Mouse (Mus musculus): ENCODE data around the gene Stmn1. TPM values are rescaled to one million over a fixed set of nuclear protein-coding genes. Genes with fewer than 3 reads are reported as not detected.

The Stmn1 gene
- polyA plus RNA-seq, 1 experiment from 2014 or later: 991 TPM

GRCm38 (mm10) chr4:134450392-134451195 is 17.5 kb upstream of the Stmn1 start:
- peaks cover 24% of the 10 kb centered on the region for H3K27me3 ChIP-seq (ENCODE audit: control insufficient read depth, insufficient read depth, low read length)
- H3K27ac ChIP-seq (ENCODE audit: low read depth, low read length): no peak overlapping the region
- no peaks in the 10 kb centered on the region for H3K9me3 ChIP-seq (replicated peaks; ENCODE audit: control insufficient read depth, low read length)
- peak overlapping the region; percentile 53 for H3K4me2 ChIP-seq
- H3K9ac ChIP-seq (ENCODE audit: low read depth, low read length): peak overlapping the region; percentile 59; the same call in 1 of the 2 replicates
- H3K4me1 ChIP-seq (ENCODE audit: control insufficient read depth, insufficient read depth, low read length): peaks cover 23% of the 10 kb centered on the region
- no peak for ATAC-seq (replicated peaks; ENCODE audit: insufficient number of reproducible peaks, low FRiP score, low TSS enrichment)
- WGBS (ENCODE audit: insufficient replicate concordance): 20% methylated on average over 20 of the region's 20 CpGs
- H3K4me3 ChIP-seq (ENCODE audit: low read depth, low read length): peak overlapping the region; percentile 15; the same call in 1 of the 2 replicates
- no peaks in the 10 kb centered on the region for H3K36me3 ChIP-seq (ENCODE audit: control insufficient read depth, insufficient read depth, low read length)

GRCm38 (mm10) chr4:134451484-134451883 is 16.6 kb upstream of the Stmn1 start:
- Histone ChIP-seq H3K9ac (ENCODE audit: low read depth, low read length) (no peak overlapping the region), H3K27me3 (ENCODE audit: control insufficient read depth, insufficient read depth, low read length) (peaks cover 24% of the 10 kb centered on the region), H3K9me3 (replicated peaks; ENCODE audit: control insufficient read depth, low read length) (no peaks in the 10 kb centered on the region), H3K4me3 (ENCODE audit: low read depth, low read length) (no peak overlapping the region), H3K36me3 (ENCODE audit: control insufficient read depth, insufficient read depth, low read length) (no peaks in the 10 kb centered on the region), H3K4me1 (ENCODE audit: control insufficient read depth, insufficient read depth, low read length) (peaks cover 20% of the 10 kb centered on the region), H3K27ac (ENCODE audit: low read depth, low read length) (no peak overlapping the region), H3K4me2 (no peak overlapping the region; the same call in 1 of the 2 replicates)
- no peak for ATAC-seq (replicated peaks; ENCODE audit: insufficient number of reproducible peaks, low FRiP score, low TSS enrichment)
- 68% methylated on average over 9 of the region's 9 CpGs for WGBS (ENCODE audit: insufficient replicate concordance)

- Histone ChIP-seq H3K36me3 (ENCODE audit: control insufficient read depth, insufficient read depth, low read length) (no peaks in the 10 kb centered on the region), H3K4me3 (ENCODE audit: low read depth, low read length) (0 out of 2 replicates have a peak overlapping the region, but pooled peaks have one; percentile 8), H3K4me2 (peak overlapping the region; percentile 53), H3K27ac (ENCODE audit: low read depth, low read length) (no peak overlapping the region), H3K4me1 (ENCODE audit: control insufficient read depth, insufficient read depth, low read length) (peaks cover 19% of the 10 kb centered on the region; the same call in 1 of the 2 replicates), H3K27me3 (ENCODE audit: control insufficient read depth, insufficient read depth, low read length) (peaks cover 16% of the 10 kb centered on the region), H3K9me3 (replicated peaks; ENCODE audit: control insufficient read depth, low read length) (no peaks in the 10 kb centered on the region), H3K9ac (ENCODE audit: low read depth, low read length) (no peak overlapping the region)
- WGBS (ENCODE audit: insufficient replicate concordance): 28% methylated on average over 34 of the region's 34 CpGs
- no peak for ATAC-seq (replicated peaks; ENCODE audit: insufficient number of reproducible peaks, low FRiP score, low TSS enrichment)
Observed at GRCm38 (mm10) chr4:134453619-134454400, 14.3 kb upstream of the Stmn1 start.

GRCm38 (mm10) chr4:134455310-134455709 is 12.8 kb upstream of the Stmn1 start:
- Histone ChIP-seq H3K4me3 (ENCODE audit: low read depth, low read length) (no peak overlapping the region), H3K36me3 (ENCODE audit: control insufficient read depth, insufficient read depth, low read length) (no peaks in the 10 kb centered on the region), H3K9me3 (replicated peaks; ENCODE audit: control insufficient read depth, low read length) (no peaks in the 10 kb centered on the region), H3K27ac (ENCODE audit: low read depth, low read length) (no peak overlapping the region), H3K9ac (ENCODE audit: low read depth, low read length) (peak overlapping the region; percentile 6; the same call in 1 of the 2 replicates), H3K4me2 (no peak overlapping the region), H3K27me3 (ENCODE audit: control insufficient read depth, insufficient read depth, low read length) (peaks cover 9% of the 10 kb centered on the region), H3K4me1 (ENCODE audit: control insufficient read depth, insufficient read depth, low read length) (peaks cover 19% of the 10 kb centered on the region; the same call in 1 of the 2 replicates)
- ATAC-seq (replicated peaks; ENCODE audit: insufficient number of reproducible peaks, low FRiP score, low TSS enrichment): no peak
- WGBS (ENCODE audit: insufficient replicate concordance): 21% methylated on average over 6 of the region's 6 CpGs

- Histone ChIP-seq H3K27me3 (ENCODE audit: control insufficient read depth, insufficient read depth, low read length) (peaks cover 5% of the 10 kb centered on the region; the same call in 1 of the 2 replicates), H3K4me2 (no peak overlapping the region), H3K36me3 (ENCODE audit: control insufficient read depth, insufficient read depth, low read length) (no peaks in the 10 kb centered on the region), H3K4me3 (ENCODE audit: low read depth, low read length) (no peak overlapping the region), H3K9me3 (replicated peaks; ENCODE audit: control insufficient read depth, low read length) (no peaks in the 10 kb centered on the region), H3K4me1 (ENCODE audit: control insufficient read depth, insufficient read depth, low read length) (peaks cover 9% of the 10 kb centered on the region; the same call in 1 of the 2 replicates), H3K27ac (ENCODE audit: low read depth, low read length) (no peak overlapping the region), H3K9ac (ENCODE audit: low read depth, low read length) (no peak overlapping the region)
- 43% methylated on average over 7 of the region's 7 CpGs for WGBS (ENCODE audit: insufficient replicate concordance)
- no peak for ATAC-seq (replicated peaks; ENCODE audit: insufficient number of reproducible peaks, low FRiP score, low TSS enrichment)
Observed at GRCm38 (mm10) chr4:134457130-134457825, 10.8 kb upstream of the Stmn1 start.

- ATAC-seq (replicated peaks; ENCODE audit: insufficient number of reproducible peaks, low FRiP score, low TSS enrichment): no peak
Observed at GRCm38 (mm10) chr4:134458856-134459255, 9.3 kb upstream of the Stmn1 start.

GRCm38 (mm10) chr4:134460277-134460676 is 7.8 kb upstream of the Stmn1 start:
- Histone ChIP-seq H3K27me3 (ENCODE audit: control insufficient read depth, insufficient read depth, low read length) (no peaks in the 10 kb centered on the region), H3K27ac (ENCODE audit: low read depth, low read length) (no peak overlapping the region), H3K4me3 (ENCODE audit: low read depth, low read length) (no peak overlapping the region), H3K9ac (ENCODE audit: low read depth, low read length) (no peak overlapping the region), H3K9me3 (replicated peaks; ENCODE audit: control insufficient read depth, low read length) (no peaks in the 10 kb centered on the region), H3K4me2 (no peak overlapping the region), H3K4me1 (ENCODE audit: control insufficient read depth, insufficient read depth, low read length) (0 out of 2 replicates have a peak, but pooled peaks cover 2% of the 10 kb centered on the region), H3K36me3 (ENCODE audit: control insufficient read depth, insufficient read depth, low read length) (no peaks in the 10 kb centered on the region)
- ATAC-seq (replicated peaks; ENCODE audit: insufficient number of reproducible peaks, low FRiP score, low TSS enrichment): no peak
- 33% methylated on average over 10 of the region's 10 CpGs for WGBS (ENCODE audit: insufficient replicate concordance)

More at GRCm38 (mm10) chr4:134458856-134459255, 9.3 kb upstream of the Stmn1 start:
- no peak overlapping the region for H3K9ac ChIP-seq (ENCODE audit: low read depth, low read length)
- peaks cover 2% of the 10 kb centered on the region; the same call in 1 of the 2 replicates for H3K27me3 ChIP-seq (ENCODE audit: control insufficient read depth, insufficient read depth, low read length)
- no peak overlapping the region for H3K4me3 ChIP-seq (ENCODE audit: low read depth, low read length)
- H3K36me3 ChIP-seq (ENCODE audit: control insufficient read depth, insufficient read depth, low read length): no peaks in the 10 kb centered on the region
- no peak overlapping the region for H3K27ac ChIP-seq (ENCODE audit: low read depth, low read length)
- 82% methylated on average over 5 of the region's 5 CpGs for WGBS (ENCODE audit: insufficient replicate concordance)
- peaks cover 7% of the 10 kb centered on the region; the same call in 1 of the 2 replicates for H3K4me1 ChIP-seq (ENCODE audit: control insufficient read depth, insufficient read depth, low read length)
- no peaks in the 10 kb centered on the region for H3K9me3 ChIP-seq (replicated peaks; ENCODE audit: control insufficient read depth, low read length)
- H3K4me2 ChIP-seq: no peak overlapping the region

- ATAC-seq (replicated peaks; ENCODE audit: insufficient number of reproducible peaks, low FRiP score, low TSS enrichment): no peak
- H3K4me3 ChIP-seq (ENCODE audit: low read depth, low read length): no peak overlapping the region
- no peaks in the 10 kb centered on the region for H3K4me1 ChIP-seq (ENCODE audit: control insufficient read depth, insufficient read depth, low read length)
- H3K9ac ChIP-seq (ENCODE audit: low read depth, low read length): no peak overlapping the region
- no peaks in the 10 kb centered on the region for H3K36me3 ChIP-seq (ENCODE audit: control insufficient read depth, insufficient read depth, low read length)
- no peaks in the 10 kb centered on the region for H3K27me3 ChIP-seq (ENCODE audit: control insufficient read depth, insufficient read depth, low read length)
- 48% methylated on average over 5 of the region's 5 CpGs for WGBS (ENCODE audit: insufficient replicate concordance)
- no peaks in the 10 kb centered on the region for H3K9me3 ChIP-seq (replicated peaks; ENCODE audit: control insufficient read depth, low read length)
- no peak overlapping the region for H3K4me2 ChIP-seq
- H3K27ac ChIP-seq (ENCODE audit: low read depth, low read length): no peak overlapping the region
Observed at GRCm38 (mm10) chr4:134461252-134461651, 6.9 kb upstream of the Stmn1 start.

Measured in heart, embryonic 11.5 days (tissue).